8 mouse cellular contexts compared by ENCODE assay signal in the genomic region with DNA sequence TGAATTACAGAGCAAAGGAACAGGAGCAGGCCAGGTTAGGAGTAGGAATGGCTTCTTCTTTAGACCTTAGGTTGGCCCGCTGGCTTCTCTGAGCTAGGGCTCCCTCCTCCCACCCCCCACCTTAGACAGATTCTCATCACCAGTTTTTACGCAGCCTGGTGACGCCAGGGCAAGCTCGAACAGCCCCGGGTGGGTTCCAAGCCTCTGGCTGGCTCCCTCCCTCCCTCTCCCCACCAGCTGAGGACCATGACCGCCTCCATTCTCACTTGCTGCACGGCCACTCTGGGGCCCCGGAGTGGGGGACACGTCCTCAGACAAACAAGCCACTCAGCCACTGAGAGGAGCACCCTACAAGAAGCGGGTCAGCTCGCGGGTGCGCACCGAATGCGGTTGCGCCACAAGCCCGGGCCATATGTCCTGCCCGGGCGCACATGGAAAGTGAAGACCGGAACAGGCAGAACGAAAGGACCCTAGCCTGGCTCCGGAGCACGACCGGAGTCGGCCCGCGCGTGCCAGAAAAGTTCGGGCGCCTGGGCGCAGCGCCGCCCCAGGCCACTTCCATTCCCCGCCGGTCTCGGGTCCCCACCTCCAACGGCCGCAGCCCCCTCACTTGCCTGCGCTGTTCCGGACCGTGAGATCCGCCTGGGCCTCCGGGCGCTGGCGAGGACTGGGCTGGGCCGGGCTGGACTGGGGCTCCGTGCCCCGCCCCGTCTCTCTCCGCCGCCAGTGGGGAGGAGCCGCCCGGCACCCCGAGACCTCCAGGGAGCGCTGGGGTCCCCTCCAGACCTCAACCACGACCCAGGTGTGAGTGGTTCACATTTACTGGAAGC. TPM values are rescaled to one million over a fixed set of nuclear protein-coding genes. Genes with fewer than 3 reads are reported as not detected.
A peak's percentile ranks its signal among the peaks of the same experiment; 100 is the strongest.
DNase-seq lines count a peak whose midpoint lies in the region; ATAC-seq and TF ChIP-seq lines count a peak whose summit lies in the region.

No protein-coding gene starts in this region.

- H3K9me3 ChIP-seq in hindbrain, embryonic 14.5 days (ENCODE audit: control insufficient read depth, low read length), result no peaks in the 10 kb centered on the region

- H3K4me2 ChIP-seq in hindbrain, embryonic 14.5 days (replicated peaks), result peak overlapping the region; percentile 59

- peak; percentile 68 for DNase-seq in adipocyte (ENCODE audit: low spot score)
- peak; percentile 55 to 68 for DNase-seq in cerebellum, postnatal 10 days
- peak; percentile 93 for DNase-seq in gastrocnemius, adult 2 months
- DNase-seq in hindbrain, embryonic 14.5 days (ENCODE audit: low spot score), result peak; percentile 41
- peak; percentile 54 for DNase-seq in left cerebral cortex, postnatal 4 days
- peak; percentile 53 for DNase-seq in skeletal muscle tissue, adult 2 months (ENCODE audit: low read depth, low spot score)
- no peak for DNase-seq in T-cell, adult 2 months (ENCODE audit: low spot score)

- H3K4me3 ChIP-seq in gastrocnemius, adult 2 months, result peak overlapping the region; percentile 97
- H3K4me3 ChIP-seq in hindbrain, embryonic 14.5 days (replicated peaks; ENCODE audit: low read length), result peak overlapping the region; percentile 36

- no peaks in the 10 kb centered on the region; the same call in 1 of the 2 replicates for H3K36me3 ChIP-seq in hindbrain, embryonic 14.5 days (replicated peaks; ENCODE audit: control insufficient read depth, insufficient read depth)

- peaks cover 13% of the 10 kb centered on the region; the same call in 1 of the 2 replicates for H3K4me1 ChIP-seq in hindbrain, embryonic 14.5 days (replicated peaks; ENCODE audit: control insufficient read depth, insufficient read depth, low read length)

- ATAC-seq in hindbrain, embryonic 14.5 days (ENCODE audit: low FRiP score), result peak; percentile 75
- peak; percentile 80 for ATAC-seq in megakaryocyte-erythroid progenitor cell, adult 5-6 weeks (replicated peaks; ENCODE audit: low FRiP score, low TSS enrichment, poor library complexity, severe bottlenecking)

- TF ChIP-seq CTCF in gastrocnemius, adult 2 months (IDR thresholded peaks at IDR 0.05), result peak; percentile 22; the same call in 1 of the 2 replicates

- peak overlapping the region; percentile 97 for H3K27ac ChIP-seq in gastrocnemius, adult 2 months
- peak overlapping the region; percentile 38; the same call in 1 of the 2 replicates for H3K27ac ChIP-seq in hindbrain, embryonic 14.5 days

- WGBS in hindbrain, embryonic 14.5 days, result 1% methylated on average over 53 of the region's 56 CpGs

- H3K27me3 ChIP-seq in hindbrain, embryonic 14.5 days (ENCODE audit: control insufficient read depth, insufficient read depth, low read length), result peaks cover 18% of the 10 kb centered on the region

- H3K9ac ChIP-seq in hindbrain, embryonic 14.5 days, result peak overlapping the region; percentile 56

- intact Hi-C loops in gastrocnemius, adult 2 months (cut with DNase I), result no loop called here
- intact Hi-C loops in left cerebral cortex, postnatal 4 days (cut with DNase I), result loop anchor here (5.0 kb wide), 1 partner anchor 54 kb away; no protein-coding TSS in a partner anchor

RNA-seq across cellular contexts. Expression of gene Tmbim1, which starts 1.7 kb away (rescaled TPM):
- total RNA-seq in gastrocnemius, adult 2 months (2021), result 10 to 100 TPM; 35.2 to 35.4 TPM
- polyA plus RNA-seq in hindbrain, embryonic 14.5 days (2014; fragmentation: Nextera tagmentation; extraction: Ambion mirVana), result 8.0 TPM in 2 replicates
- 1 to 10 TPM; 5.2 to 5.3 TPM for total RNA-seq in left cerebral cortex, postnatal 4 days (2021)
- total RNA-seq in megakaryocyte-erythroid progenitor cell, adult 5-6 weeks (2014; fragmentation: Nextera tagmentation), result 10.1 and 16.8 TPM in 2 replicates
- 13.6 and 13.9 TPM in 2 replicates for total RNA-seq in megakaryocyte-erythroid progenitor cell, adult 5-6 weeks (2017)

RNA-seq across cellular contexts. Expression of gene Pnkd, which starts 19.0 kb away (rescaled TPM):
- total RNA-seq in gastrocnemius, adult 2 months (2021), result 10 to 100 TPM; 45.4 to 70.5 TPM
- polyA plus RNA-seq in hindbrain, embryonic 14.5 days (2014; fragmentation: Nextera tagmentation; extraction: Ambion mirVana), result 146 and 149 TPM in 2 replicates
- total RNA-seq in left cerebral cortex, postnatal 4 days (2021), result 10 to 100 TPM; 98.6 to 99.4 TPM
- total RNA-seq in megakaryocyte-erythroid progenitor cell, adult 5-6 weeks (2014; fragmentation: Nextera tagmentation), result 22.4 and 50.1 TPM in 2 replicates
- 14.1 and 22.8 TPM in 2 replicates for total RNA-seq in megakaryocyte-erythroid progenitor cell, adult 5-6 weeks (2017)

RNA-seq across cellular contexts. Expression of gene Aamp, which starts 19.2 kb away (rescaled TPM):
- 10 to 100 TPM; 69.4 to 76.1 TPM for total RNA-seq in gastrocnemius, adult 2 months (2021)
- 188 and 201 TPM in 2 replicates for polyA plus RNA-seq in hindbrain, embryonic 14.5 days (2014; fragmentation: Nextera tagmentation; extraction: Ambion mirVana)
- 100 to 1,000 TPM; 122 to 124 TPM for total RNA-seq in left cerebral cortex, postnatal 4 days (2021)
- 78.9 and 90.5 TPM in 2 replicates for total RNA-seq in megakaryocyte-erythroid progenitor cell, adult 5-6 weeks (2014; fragmentation: Nextera tagmentation)
- 84.4 and 95.3 TPM in 2 replicates for total RNA-seq in megakaryocyte-erythroid progenitor cell, adult 5-6 weeks (2017)

RNA-seq across cellular contexts. Expression of gene Gpbar1, which starts 25.4 kb away (rescaled TPM):
- total RNA-seq in gastrocnemius, adult 2 months (2021), result not detected
- 0.19 TPM in 1 of 2 replicates, not detected in the other for polyA plus RNA-seq in hindbrain, embryonic 14.5 days (2014; fragmentation: Nextera tagmentation; extraction: Ambion mirVana)
- total RNA-seq in left cerebral cortex, postnatal 4 days (2021), result not detected
- total RNA-seq in megakaryocyte-erythroid progenitor cell, adult 5-6 weeks (2014; fragmentation: Nextera tagmentation), result 1.0 TPM in 1 of 2 replicates, not detected in the other
- total RNA-seq in megakaryocyte-erythroid progenitor cell, adult 5-6 weeks (2017), result not detected in 2 replicates

RNA-seq across cellular contexts. Expression of gene Catip, which starts 58.2 kb away (rescaled TPM):
- total RNA-seq in gastrocnemius, adult 2 months (2021), result under 1 TPM in 1 of 2 experiments, not detected in 1; 0.13 TPM
- 1.2 and 1.7 TPM in 2 replicates for polyA plus RNA-seq in hindbrain, embryonic 14.5 days (2014; fragmentation: Nextera tagmentation; extraction: Ambion mirVana)
- total RNA-seq in left cerebral cortex, postnatal 4 days (2021), result 1 to 10 TPM in 1 of 2 experiments, under 1 TPM in 1; 0.74 to 1.1 TPM
- total RNA-seq in megakaryocyte-erythroid progenitor cell, adult 5-6 weeks (2014; fragmentation: Nextera tagmentation), result not detected in 2 replicates
- not detected in 2 replicates for total RNA-seq in megakaryocyte-erythroid progenitor cell, adult 5-6 weeks (2017)
